Mouse (Mus musculus) frontal cortex, adult 2 months (tissue): Measurements from ENCODE around the gene Lrrfip1. TPM values are rescaled to one million over a fixed set of nuclear protein-coding genes. Genes with fewer than 3 reads are reported as not detected.

ENCODE experiments used
- DNase-seq, 2 experiments: peaks; one replicate each; pipeline ENCODE4 v3.0.0; 2022; ENCODE audit warnings: low spot score in 1 of 2; ENCODE audit errors: extremely low spot score in 1 of 2
- polyA plus RNA-seq: library from polyadenylated mRNA; depleted of rRNA; stranded (reverse); fragments of >200 nt; gene quantifications from 2 replicates; pipeline ENCODE4 v1.2.3, GENCODE M21; 2012

Lrrfip1 gene
- polyA plus RNA-seq, 1 experiment: 85.8 TPM

- no peak for DNase-seq
These were observed 79.4 kb downstream of the Lrrfip1 start for GRCm38 (mm10) chr1:91077980-91078379.

DNA sequence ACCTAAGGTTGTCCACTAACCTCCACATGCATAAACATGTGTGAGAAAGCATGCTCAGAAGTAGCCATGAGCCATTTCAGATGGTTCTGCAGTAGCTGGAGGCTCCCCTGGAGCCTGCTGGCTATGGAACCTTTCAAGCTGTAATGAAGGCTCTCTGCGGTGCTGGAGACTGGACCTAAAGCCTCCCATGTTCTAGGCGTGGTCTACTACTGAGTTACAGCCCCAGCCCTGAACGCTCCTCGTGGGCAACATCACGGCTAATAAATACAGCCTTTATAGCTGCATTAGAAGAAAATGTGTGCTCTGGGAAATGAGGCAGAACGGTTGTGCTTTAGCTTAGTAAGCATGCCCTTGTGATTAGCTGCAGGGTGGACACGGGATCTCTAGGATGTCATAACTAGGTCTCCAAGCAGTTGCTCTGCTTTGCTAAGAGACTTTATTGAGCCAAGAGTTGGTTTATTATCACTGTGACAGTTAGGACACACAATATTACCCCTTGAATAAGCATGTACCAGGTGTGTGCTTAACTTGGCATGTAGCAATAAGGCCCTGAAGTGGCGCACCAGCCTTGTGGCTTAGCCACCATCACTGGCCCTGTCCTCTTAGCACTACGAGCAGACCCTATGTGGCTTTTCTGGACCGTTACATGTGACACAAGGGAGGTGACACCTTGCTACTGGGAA, 81.3 kb downstream of the Lrrfip1 start:
- no peak for DNase-seq

DNA sequence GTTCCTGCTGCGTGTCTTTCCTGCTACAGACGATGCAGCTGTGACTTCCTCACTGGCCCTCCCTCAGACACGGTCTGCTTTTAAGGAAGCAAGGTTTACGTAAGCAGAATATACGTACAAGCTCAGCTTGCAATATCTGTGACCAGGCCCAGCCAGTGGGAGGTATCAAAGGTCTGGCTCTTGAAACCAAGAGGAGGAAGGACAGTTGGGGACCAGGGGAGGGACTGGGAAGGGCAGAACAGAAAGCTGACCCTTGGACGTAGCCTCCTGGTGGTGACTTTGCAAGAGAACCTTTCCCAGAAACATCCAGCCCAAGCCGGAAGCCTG, 81.8 kb downstream of the Lrrfip1 start:
- DNase-seq: no peak

- DNase-seq: no peak
These were observed 85.8 kb downstream of the Lrrfip1 start for GRCm38 (mm10) chr1:91084374-91084773.

- DNase-seq: no peak
These were observed 86.5 kb downstream of the Lrrfip1 start for GRCm38 (mm10) chr1:91085009-91085408.

- no peak for DNase-seq
These were observed 87.1 kb downstream of the Lrrfip1 start for GRCm38 (mm10) chr1:91085686-91086085.

DNA sequence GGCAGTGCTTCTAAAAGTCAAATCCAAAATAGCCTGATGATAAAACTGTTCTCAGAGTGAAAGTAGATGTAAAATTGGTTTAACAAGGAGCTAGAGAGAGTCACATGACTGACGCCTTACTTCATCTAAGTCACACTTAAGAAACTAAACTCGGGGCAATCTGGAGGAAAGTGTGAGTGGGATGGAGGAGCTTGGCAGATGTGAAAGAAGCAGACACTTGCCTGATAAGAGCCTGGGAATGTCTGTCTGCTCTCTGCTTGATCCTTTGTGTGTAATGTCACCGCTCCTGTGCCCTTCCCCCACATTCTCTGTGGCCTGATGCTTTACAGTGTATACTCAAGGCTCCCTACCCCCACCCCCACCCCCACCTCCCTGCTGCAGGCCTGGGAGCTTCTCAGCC, 87.8 kb downstream of the Lrrfip1 start:
- peak; percentile 75 to 83 for DNase-seq

DNA sequence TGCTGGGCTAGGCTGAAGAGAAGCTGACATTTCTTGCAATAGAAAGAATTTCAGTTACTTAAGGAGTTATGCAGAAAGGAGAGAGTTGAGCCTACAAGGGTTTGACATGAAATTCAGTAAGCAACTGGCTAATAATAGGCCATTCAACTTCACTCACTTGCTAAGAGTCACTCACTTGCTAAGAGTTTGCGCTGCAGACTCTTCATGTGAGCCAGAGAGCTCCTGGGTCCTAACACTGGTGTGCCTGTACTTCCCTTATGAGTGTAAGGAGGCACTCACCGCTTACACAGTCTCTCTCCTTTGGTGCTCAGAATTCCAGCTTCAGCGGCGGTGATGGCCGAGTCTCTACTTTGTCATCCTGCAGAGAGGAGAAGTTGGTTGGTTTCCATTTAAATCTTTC, 88.2 kb downstream of the Lrrfip1 start:
- DNase-seq: no peak

GRCm38 (mm10) chr1:91088027-91088426, 89.5 kb downstream of the Lrrfip1 start:
- peak in 1 of 2 experiments; percentile 38 for DNase-seq

- DNase-seq: no peak
These were observed 90.4 kb downstream of the Lrrfip1 start for GRCm38 (mm10) chr1:91088941-91089340.

DNA sequence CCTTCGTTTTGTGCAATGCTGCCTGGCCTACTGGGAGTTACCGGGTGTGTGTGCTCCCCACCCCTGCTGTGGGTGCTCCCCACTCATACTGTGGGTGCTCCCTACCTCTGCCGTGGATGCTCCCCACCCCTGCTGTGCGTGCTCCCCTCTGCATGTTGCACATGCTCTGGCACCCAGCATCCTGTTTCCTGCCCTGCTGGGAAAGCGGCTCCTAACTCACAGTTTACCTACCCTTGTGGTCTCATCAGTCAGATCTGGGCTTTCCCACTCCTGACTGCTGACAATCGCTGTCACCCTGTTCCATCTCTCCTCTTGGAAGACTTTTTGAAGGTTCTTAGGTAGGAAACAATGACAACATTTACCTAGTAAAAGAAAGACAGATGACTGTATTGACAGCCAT, 91.9 kb downstream of the Lrrfip1 start:
- no peak for DNase-seq

- no peak for DNase-seq
These were observed 93.9 kb downstream of the Lrrfip1 start for GRCm38 (mm10) chr1:91092451-91092850.

DNA sequence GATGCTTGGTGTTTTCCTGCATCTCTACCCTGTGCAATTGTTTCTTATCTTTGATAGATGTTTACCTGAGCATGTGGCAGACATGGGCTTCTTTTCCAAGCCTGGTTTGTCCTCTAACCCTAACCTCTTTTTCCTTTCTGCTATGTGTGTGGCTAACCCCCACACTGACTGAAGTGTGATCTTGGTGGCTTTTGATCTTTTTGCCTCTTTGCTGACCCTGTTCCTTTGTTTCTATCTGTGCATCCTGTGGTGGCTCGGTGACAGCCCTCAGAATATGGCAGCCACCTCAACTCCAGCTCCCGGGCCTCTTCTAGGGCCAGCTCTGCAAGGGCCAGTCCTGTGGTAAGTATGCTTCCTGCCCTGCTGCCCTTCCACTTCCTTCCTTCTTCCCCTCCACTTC, 94.8 kb downstream of the Lrrfip1 start:
- no peak for DNase-seq

GRCm38 (mm10) chr1:91094001-91094400, 95.5 kb downstream of the Lrrfip1 start:
- DNase-seq: no peak

GRCm38 (mm10) chr1:91095258-91095657, 96.7 kb downstream of the Lrrfip1 start:
- no peak for DNase-seq

GRCm38 (mm10) chr1:91095853-91096252, 97.3 kb downstream of the Lrrfip1 start:
- no peak for DNase-seq

- no peak for DNase-seq
These were observed 98.0 kb downstream of the Lrrfip1 start for GRCm38 (mm10) chr1:91096490-91096889.

DNA sequence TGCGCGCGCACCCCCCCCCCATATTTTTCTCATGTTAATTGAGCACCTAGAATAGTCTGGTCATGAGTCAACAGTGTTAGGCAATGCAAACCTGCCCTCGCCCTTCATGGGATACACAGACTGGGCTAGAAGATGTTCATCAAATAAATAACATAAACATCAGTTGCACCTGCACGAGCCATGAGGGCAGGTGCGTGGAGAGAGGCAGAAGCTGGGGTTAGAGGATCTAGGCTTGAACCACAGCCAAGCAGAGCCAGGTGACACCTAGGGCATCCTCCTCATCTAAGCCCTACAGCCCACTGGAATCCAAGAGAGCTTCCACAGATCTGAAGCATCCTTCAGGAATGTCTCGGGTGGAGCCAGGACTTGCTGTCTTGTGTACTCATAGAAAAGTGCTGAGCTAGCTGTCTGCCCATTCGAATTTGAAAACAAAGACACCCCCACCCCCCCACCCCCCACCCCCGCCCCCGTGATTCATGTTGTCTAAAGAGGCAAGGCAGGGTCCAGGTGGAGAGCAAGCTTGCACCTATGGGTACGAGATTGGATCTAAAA, 98.8 kb downstream of the Lrrfip1 start:
- no peak for DNase-seq

GRCm38 (mm10) chr1:91098887-91099286, 100.3 kb downstream of the Lrrfip1 start:
- peak in 1 of 2 experiments; percentile 83 for DNase-seq

- no peak for DNase-seq
These were observed 103.3 kb downstream of the Lrrfip1 start for GRCm38 (mm10) chr1:91101709-91102440.

GRCm38 (mm10) chr1:91103366-91103983, 104.9 kb downstream of the Lrrfip1 start:
- no peak for DNase-seq

DNA sequence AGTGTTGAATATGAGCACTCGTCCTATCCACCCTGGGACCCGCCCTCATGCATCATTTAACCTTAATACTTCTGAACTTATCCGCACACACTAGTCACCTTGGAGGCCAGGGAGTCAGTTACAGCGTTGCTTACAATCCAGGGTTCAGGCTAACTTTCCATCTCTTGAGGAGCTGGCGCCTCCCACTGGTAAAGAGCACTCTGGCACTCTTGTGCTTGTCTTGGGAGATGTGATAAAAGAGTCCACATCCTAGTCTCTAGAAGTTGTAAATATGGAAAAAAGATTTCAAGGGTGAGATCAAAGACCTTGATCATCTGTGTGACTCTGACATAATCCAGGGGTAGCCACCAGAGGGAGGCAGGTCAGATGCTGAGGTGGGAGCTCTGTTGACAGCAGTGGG, 109.0 kb downstream of the Lrrfip1 start:
- DNase-seq: no peak
